Comparison of ENCODE assay signal across 18 mouse cellular contexts in genomic region chr2:118539040-118539439, GRCm38 (mm10). TPM values are rescaled to one million over a fixed set of nuclear protein-coding genes. Genes with fewer than 3 reads are reported as not detected.
DNase-seq lines count a peak whose midpoint lies in the region; ATAC-seq and TF ChIP-seq lines count a peak whose summit lies in the region.
"Had no signal": no experiment of that assay in that cellular context is flagged by ENCODE, and none has a peak within 500 bp of the region (broad histone marks: within the 10 kb centered on the region; RNA-seq: fewer than 3 reads in every experiment).

No protein-coding gene starts in this region.

- WGBS in heart, embryonic 12.5 days: 44% methylated on average over 8 of the region's 8 CpGs
- WGBS in lung, embryonic 15.5 days: 71% methylated on average over 8 of the region's 8 CpGs
- WGBS in stomach, postnatal 0 days: 78% methylated on average over 8 of the region's 8 CpGs

- no peaks in the 10 kb centered on the region for H3K9me3 ChIP-seq in heart, embryonic 12.5 days (replicated peaks)
- no peaks in the 10 kb centered on the region for H3K9me3 ChIP-seq in lung, embryonic 15.5 days
- no peaks in the 10 kb centered on the region for H3K9me3 ChIP-seq in stomach, postnatal 0 days (ENCODE audit: control insufficient read depth, low read length)
- H3K9me3 ChIP-seq: embryonic facial prominence, embryonic 15.5 days; forebrain, embryonic 13.5 days; limb, embryonic 10.5 days had no signal

- H3K36me3 ChIP-seq in heart, embryonic 12.5 days: peaks cover 8% of the 10 kb centered on the region
- peaks cover 4% of the 10 kb centered on the region; the same call in 1 of the 2 replicates for H3K36me3 ChIP-seq in lung, embryonic 15.5 days
- H3K36me3 ChIP-seq in stomach, postnatal 0 days (ENCODE audit: control insufficient read depth, insufficient read depth, low read length): 0 out of 2 replicates have a peak, but pooled peaks cover 2% of the 10 kb centered on the region

- H3K4me3 ChIP-seq in heart, embryonic 12.5 days: no peak overlapping the region
- no peak overlapping the region for H3K4me3 ChIP-seq in lung, embryonic 15.5 days
- H3K4me3 ChIP-seq in stomach, postnatal 0 days (ENCODE audit: low read depth, low read length): no peak overlapping the region
- H3K4me3 ChIP-seq: embryonic facial prominence, embryonic 15.5 days; forebrain, embryonic 13.5 days; limb, embryonic 10.5 days had no signal

- peak overlapping the region; percentile 99 for H3K27ac ChIP-seq in heart, embryonic 12.5 days (ENCODE audit: poor library complexity, severe bottlenecking)
- peak overlapping the region; percentile 98; the same call in 1 of the 2 replicates for H3K27ac ChIP-seq in lung, embryonic 15.5 days
- 0 out of 2 replicates have a peak overlapping the region, but pooled peaks have one; percentile 40 for H3K27ac ChIP-seq in stomach, postnatal 0 days (replicated peaks)
- H3K27ac ChIP-seq: forebrain, embryonic 13.5 days; hindbrain, embryonic 14.5 days; liver, embryonic 14.5 days had no signal

- peaks cover 71% of the 10 kb centered on the region for H3K4me1 ChIP-seq in heart, embryonic 12.5 days (replicated peaks)
- H3K4me1 ChIP-seq in lung, embryonic 15.5 days: peaks cover 84% of the 10 kb centered on the region
- peaks cover 21% of the 10 kb centered on the region for H3K4me1 ChIP-seq in stomach, postnatal 0 days (replicated peaks; ENCODE audit: control insufficient read depth, insufficient read depth)

- DNase-seq in adrenal gland, adult (ENCODE audit: inconsistent age in 2 of 2, low spot score in 1 of 2): peak; percentile 74 to 85
- DNase-seq in adrenal gland, adult 8-10 months: no peak
- no peak for DNase-seq in heart, adult 18-20 months
- no peak for DNase-seq in lung, adult 18-20 months
- no peak for DNase-seq in stomach, postnatal 0 days (ENCODE audit: low spot score)
- DNase-seq in left cerebral cortex, postnatal 4 days: no peak
- DNase-seq: cerebellum, adult 11 months; kidney, postnatal 10 days; right cerebral cortex, postnatal 4 days; thymus, postnatal 14 days had no signal

- TF ChIP-seq CTCF in stomach, postnatal 0 days (IDR thresholded peaks at IDR 0.05; ENCODE audit: low read depth): no peak

- intact Hi-C loops in left cerebral cortex, postnatal 4 days (cut with DNase I): no loop called here

- H3K4me2 ChIP-seq in heart, embryonic 12.5 days: no peak overlapping the region
- H3K4me2 ChIP-seq in lung, embryonic 15.5 days: no peak overlapping the region
- H3K4me2 ChIP-seq in stomach, postnatal 0 days (replicated peaks; ENCODE audit: low read depth): no peak overlapping the region
- H3K4me2 ChIP-seq: embryonic facial prominence, embryonic 15.5 days; forebrain, embryonic 13.5 days; hindbrain, embryonic 14.5 days had no signal

- no peak overlapping the region for H3K9ac ChIP-seq in heart, embryonic 12.5 days
- H3K9ac ChIP-seq in lung, embryonic 15.5 days: no peak overlapping the region
- H3K9ac ChIP-seq in stomach, postnatal 0 days (ENCODE audit: low read length): no peak overlapping the region
- H3K9ac ChIP-seq: embryonic facial prominence, embryonic 15.5 days; forebrain, embryonic 13.5 days; hindbrain, embryonic 14.5 days; liver, embryonic 14.5 days had no signal

- no peak for TF ChIP-seq EP300 in stomach, postnatal 0 days (optimal IDR thresholded peaks at IDR 0.05)

- no peaks in the 10 kb centered on the region for H3K27me3 ChIP-seq in heart, embryonic 12.5 days (replicated peaks)
- no peaks in the 10 kb centered on the region for H3K27me3 ChIP-seq in lung, embryonic 15.5 days
- H3K27me3 ChIP-seq in stomach, postnatal 0 days (ENCODE audit: control insufficient read depth, insufficient read depth, low read length): no peaks in the 10 kb centered on the region
- H3K27me3 ChIP-seq: embryonic facial prominence, embryonic 15.5 days; forebrain, embryonic 13.5 days had no signal

- no peak for ATAC-seq in heart, embryonic 12.5 days (ENCODE audit: insufficient number of reproducible peaks, low FRiP score)
- ATAC-seq in lung, embryonic 15.5 days (ENCODE audit: borderline replicate concordance, extremely low read depth, low FRiP score, low TSS enrichment): no peak
- ATAC-seq in stomach, postnatal 0 days (ENCODE audit: low FRiP score, low TSS enrichment): no peak
- ATAC-seq: forebrain, embryonic 13.5 days; midbrain, embryonic 16.5 days had no signal

RNA-seq across cellular contexts. Expression of gene Bmf, which starts 10.4 kb away (rescaled TPM):
- 10 to 100 TPM; 13.2 to 29.5 (median 19.2) TPM for total RNA-seq in adrenal gland, adult 8-10 months (2022)
- 2.0 and 2.7 TPM in 2 replicates for polyA plus RNA-seq in heart, embryonic 12.5 days (2016; fragmentation: Nextera tagmentation; extraction: Ambion mirVana)
- total RNA-seq in heart, adult 18-20 months (2021): 1 to 10 TPM; 5.2 to 5.4 TPM
- 5.5 and 8.5 TPM in 2 replicates for polyA plus RNA-seq in lung, embryonic 15.5 days (2015; fragmentation: Nextera tagmentation; extraction: Ambion mirVana)
- 2.3 and 2.8 TPM in 2 replicates for polyA plus RNA-seq in stomach, postnatal 0 days (2015; fragmentation: Nextera tagmentation; extraction: Ambion mirVana)
- total RNA-seq in left cerebral cortex, postnatal 4 days (2021): 1 to 10 TPM; 5.7 to 6.0 TPM

RNA-seq across cellular contexts. Expression of gene Bub1b, which starts 59.0 kb away (rescaled TPM):
- total RNA-seq in adrenal gland, adult 8-10 months (2022): 1 to 10 TPM; 3.7 to 8.2 (median 4.8) TPM
- 84.2 and 86.9 TPM in 2 replicates for polyA plus RNA-seq in heart, embryonic 12.5 days (2016; fragmentation: Nextera tagmentation; extraction: Ambion mirVana)
- 1 to 10 TPM in 1 of 2 experiments, under 1 TPM in 1; 0.82 to 1.8 TPM for total RNA-seq in heart, adult 18-20 months (2021)
- 114 and 115 TPM in 2 replicates for polyA plus RNA-seq in lung, embryonic 15.5 days (2015; fragmentation: Nextera tagmentation; extraction: Ambion mirVana)
- 9.8 and 11.4 TPM in 2 replicates for polyA plus RNA-seq in stomach, postnatal 0 days (2015; fragmentation: Nextera tagmentation; extraction: Ambion mirVana)
- 1 to 10 TPM; 5.7 to 5.9 TPM for total RNA-seq in left cerebral cortex, postnatal 4 days (2021)

RNA-seq across cellular contexts. Expression of gene Srp14, which starts 59.5 kb away (rescaled TPM):
- total RNA-seq in adrenal gland, adult 8-10 months (2022): 100 to 1,000 TPM; 238 to 265 (median 255) TPM
- polyA plus RNA-seq in heart, embryonic 12.5 days (2016; fragmentation: Nextera tagmentation; extraction: Ambion mirVana): 191 and 198 TPM in 2 replicates
- 100 to 1,000 TPM; 131 to 136 TPM for total RNA-seq in heart, adult 18-20 months (2021)
- 238 and 244 TPM in 2 replicates for polyA plus RNA-seq in lung, embryonic 15.5 days (2015; fragmentation: Nextera tagmentation; extraction: Ambion mirVana)
- polyA plus RNA-seq in stomach, postnatal 0 days (2015; fragmentation: Nextera tagmentation; extraction: Ambion mirVana): 175 and 180 TPM in 2 replicates
- total RNA-seq in left cerebral cortex, postnatal 4 days (2021): 100 to 1,000 TPM; 159 to 170 TPM

Comparison
In these comparisons a context has a peak if more than half of its experiments do, and no peak if none do; other contexts are left out.
1. DNase-seq: peak in adrenal gland, adult (2 of 2); none in adrenal gland, adult 8-10 months (single experiment), heart, adult 18-20 months (0 of 2), lung, adult 18-20 months (0 of 2), stomach, postnatal 0 days (single experiment) and left cerebral cortex, postnatal 4 days (single experiment).
2. H3K27ac ChIP-seq: peak in every context shown above with its lines; median percentile 99 in heart, embryonic 12.5 days; 98 in lung, embryonic 15.5 days; 40 in stomach, postnatal 0 days.